Comparison of ENCODE assay signal across 9 mouse cellular contexts in the genomic region with DNA sequence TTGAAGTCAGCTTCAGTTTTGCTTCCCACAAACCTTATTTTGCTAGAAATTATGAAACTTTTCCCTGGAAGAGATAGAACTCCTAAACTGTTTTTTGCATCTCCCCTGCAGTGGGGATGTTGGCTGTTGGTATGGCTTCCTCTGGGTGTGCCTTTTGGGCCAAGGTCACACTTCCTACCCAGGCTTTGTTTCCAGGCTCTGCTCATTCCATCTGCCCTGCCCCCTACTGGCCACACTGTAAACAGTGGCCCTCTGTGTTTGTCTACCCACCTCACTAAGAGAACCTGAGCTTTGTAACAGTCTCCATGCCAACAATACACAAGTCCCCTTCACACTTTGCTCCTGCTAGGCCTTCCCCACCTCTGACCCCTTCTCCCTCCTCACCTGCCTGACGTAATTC. TPM values are rescaled to one million over a fixed set of nuclear protein-coding genes. Genes with fewer than 3 reads are reported as not detected.
DNase-seq lines count a peak whose midpoint lies in the region; ATAC-seq lines count a peak whose summit lies in the region.
"Had no signal": no experiment of that assay in that cellular context is flagged by ENCODE, and none has a peak within 500 bp of the region (broad histone marks: within the 10 kb centered on the region; RNA-seq: fewer than 3 reads in every experiment).

No protein-coding gene starts in this region.

- no peak overlapping the region for H3K9ac ChIP-seq in kidney, embryonic 16.5 days (replicated peaks; ENCODE audit: low read length)
- H3K9ac ChIP-seq: limb, embryonic 15.5 days had no signal

- H3K36me3 ChIP-seq in kidney, embryonic 16.5 days (ENCODE audit: insufficient read depth, low read length), result peaks cover 32% of the 10 kb centered on the region

- 0 out of 2 replicates have a peak, but pooled peaks cover 4% of the 10 kb centered on the region for H3K4me1 ChIP-seq in kidney, embryonic 16.5 days (ENCODE audit: insufficient read depth, low read length)
- H3K4me1 ChIP-seq: limb, embryonic 15.5 days had no signal

- no peak overlapping the region for H3K27ac ChIP-seq in kidney, embryonic 16.5 days (ENCODE audit: low read length)
- H3K27ac ChIP-seq: limb, embryonic 15.5 days had no signal

- no peak overlapping the region for H3K4me3 ChIP-seq in kidney, embryonic 16.5 days (ENCODE audit: low read length)
- H3K4me3 ChIP-seq: limb, embryonic 15.5 days had no signal

- DNase-seq in cerebellum, adult 18-20 months, result peak; percentile 26 to 44
- no peak for DNase-seq in cerebellum, adult 11 months
- DNase-seq in urinary bladder, postnatal 36 days (ENCODE audit: low spot score in 2 of 2), result peak; percentile 39 to 44
- DNase-seq in urinary bladder, postnatal 10 days (ENCODE audit: low spot score), result no peak
- peak; percentile 66 to 77 for DNase-seq in lung, postnatal 4 days
- DNase-seq in thymus, postnatal 36 days, result peak; percentile 74 to 75

- no peaks in the 10 kb centered on the region for H3K9me3 ChIP-seq in kidney, embryonic 16.5 days (ENCODE audit: low read length)
- H3K9me3 ChIP-seq: limb, embryonic 15.5 days had no signal

- no peak overlapping the region for H3K4me2 ChIP-seq in kidney, embryonic 16.5 days (replicated peaks; ENCODE audit: low read depth, low read length)
- H3K4me2 ChIP-seq: limb, embryonic 15.5 days had no signal

- peak; percentile 91 for ATAC-seq in granulocyte monocyte progenitor cell, adult 5-6 weeks (replicated peaks; ENCODE audit: poor library complexity, severe bottlenecking)
- ATAC-seq in kidney, embryonic 16.5 days (ENCODE audit: low FRiP score, low TSS enrichment), result peak; percentile 63; the same call in 1 of the 2 replicates

- H3K27me3 ChIP-seq in kidney, embryonic 16.5 days (ENCODE audit: insufficient read depth, low read length), result no peaks in the 10 kb centered on the region
- H3K27me3 ChIP-seq: limb, embryonic 15.5 days had no signal

- WGBS in kidney, embryonic 16.5 days, result 63% methylated on average over 1 of the region's 1 CpGs

RNA-seq across cellular contexts. Expression of a gene that starts 44.8 kb away (rescaled TPM):
- not detected in 2 replicates for total RNA-seq in granulocyte monocyte progenitor cell, adult 5-6 weeks (2014; fragmentation: Nextera tagmentation)
- total RNA-seq in granulocyte monocyte progenitor cell, adult 5-6 weeks (2017), result 1.3 and 2.3 TPM in 2 replicates
- 10.6 and 12.1 TPM in 2 replicates for polyA plus RNA-seq in kidney, embryonic 16.5 days (2015; fragmentation: Nextera tagmentation; extraction: Ambion mirVana)

Comparison
In these comparisons a context has a peak if more than half of its experiments do, and no peak if none do; other contexts are left out.
1. DNase-seq: peak in cerebellum, adult 18-20 months (2 of 2), urinary bladder, postnatal 36 days (2 of 2), lung, postnatal 4 days (2 of 2) and thymus, postnatal 36 days (2 of 2); none in cerebellum, adult 11 months (single experiment) and urinary bladder, postnatal 10 days (single experiment).